Comparison of ENCODE assay signal across 25 mouse cellular contexts in genomic region chr3:131857442-131857841, GRCm38 (mm10).
"Had no signal": no experiment of that assay in that cellular context is flagged by ENCODE, and none has a peak within 500 bp of the region (broad histone marks: within the 10 kb centered on the region; RNA-seq: fewer than 3 reads in every experiment).

No protein-coding gene starts in this region.

- H3K36me3 ChIP-seq: heart, embryonic 13.5 days; heart, embryonic 15.5 days; hindbrain, embryonic 13.5 days; hindbrain, embryonic 15.5 days; kidney, embryonic 15.5 days; limb, embryonic 13.5 days; limb, embryonic 15.5 days had no signal

- DNase-seq: gastrocnemius, postnatal 14 days; gastrocnemius, postnatal 36 days; heart, adult 11 months; heart, adult 2 months; heart, postnatal 14 days; heart, postnatal 36 days; kidney, adult 11 months; kidney, adult 2 months; kidney, adult 9 months; kidney, postnatal 14 days; kidney, postnatal 36 days; layer of hippocampus, adult 9-11 months; layer of hippocampus, postnatal 36 days; left cerebral cortex, postnatal 4 days had no signal

- ATAC-seq: hindbrain, postnatal 0 days; intestine, embryonic 16.5 days had no signal

- H3K9ac ChIP-seq: heart, embryonic 13.5 days; heart, embryonic 15.5 days; hindbrain, embryonic 13.5 days; hindbrain, embryonic 15.5 days; kidney, embryonic 15.5 days; limb, embryonic 13.5 days; limb, embryonic 15.5 days had no signal

- H3K27me3 ChIP-seq: heart, embryonic 13.5 days; heart, embryonic 15.5 days; hindbrain, embryonic 13.5 days; hindbrain, embryonic 15.5 days; kidney, embryonic 15.5 days; limb, embryonic 15.5 days had no signal

- H3K9me3 ChIP-seq: heart, embryonic 13.5 days; heart, embryonic 15.5 days; hindbrain, embryonic 13.5 days; hindbrain, embryonic 15.5 days; kidney, embryonic 15.5 days; limb, embryonic 13.5 days; limb, embryonic 15.5 days had no signal

- H3K4me1 ChIP-seq: heart, embryonic 13.5 days; heart, embryonic 15.5 days; hindbrain, embryonic 13.5 days; hindbrain, embryonic 15.5 days; kidney, embryonic 15.5 days; limb, embryonic 13.5 days; limb, embryonic 15.5 days had no signal

- H3K27ac ChIP-seq: heart, adult 2 months; heart, embryonic 13.5 days; heart, embryonic 15.5 days; hindbrain, embryonic 13.5 days; hindbrain, embryonic 15.5 days; hindbrain, postnatal 0 days; kidney, embryonic 15.5 days; kidney, postnatal 0 days; limb, embryonic 13.5 days; limb, embryonic 15.5 days had no signal

- H3K4me3 ChIP-seq: heart, adult 2 months; heart, embryonic 13.5 days; heart, embryonic 15.5 days; hindbrain, embryonic 13.5 days; hindbrain, embryonic 15.5 days; kidney, embryonic 15.5 days; limb, embryonic 13.5 days; limb, embryonic 15.5 days had no signal

- H3K4me2 ChIP-seq: heart, embryonic 11.5 days; heart, embryonic 13.5 days; heart, embryonic 15.5 days; hindbrain, embryonic 13.5 days; hindbrain, embryonic 15.5 days; kidney, embryonic 15.5 days; limb, embryonic 13.5 days; limb, embryonic 15.5 days had no signal
